Comparison of ENCODE assay signal across 23 mouse cellular contexts in the genomic region with DNA sequence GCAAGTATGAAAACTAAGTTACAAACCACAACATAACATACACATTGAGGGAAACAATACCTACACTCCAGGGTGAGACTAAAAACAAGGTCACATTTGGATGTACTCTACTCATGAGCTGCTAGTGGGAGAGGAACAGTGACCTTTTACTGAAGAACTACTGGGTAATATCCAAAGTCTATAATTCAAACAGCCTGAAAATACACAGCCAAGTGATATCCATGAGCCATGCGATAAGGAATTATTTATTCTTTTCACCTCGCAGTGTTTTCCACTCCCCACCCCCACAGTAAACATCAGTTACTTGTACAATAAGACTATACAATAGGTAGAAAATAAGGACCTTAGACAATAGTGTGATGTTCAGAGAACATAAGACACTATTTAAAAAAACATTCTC. TPM values are rescaled to one million over a fixed set of nuclear protein-coding genes. Genes with fewer than 3 reads are reported as not detected.
DNase-seq lines count a peak whose midpoint lies in the region; ATAC-seq and TF ChIP-seq lines count a peak whose summit lies in the region.
"Had no signal": no experiment of that assay in that cellular context is flagged by ENCODE, and none has a peak within 500 bp of the region (broad histone marks: within the 10 kb centered on the region; RNA-seq: fewer than 3 reads in every experiment).

No protein-coding gene starts in this region.

- no peaks in the 10 kb centered on the region for H3K27me3 ChIP-seq in heart, embryonic 13.5 days (replicated peaks)
- no peaks in the 10 kb centered on the region for H3K27me3 ChIP-seq in heart, postnatal 0 days (ENCODE audit: control insufficient read depth, insufficient read depth, low read length)
- H3K27me3 ChIP-seq in ES-Bruce4 (ENCODE audit: control insufficient read depth, insufficient read depth, low read length, poor library complexity, severe bottlenecking), result no peaks in the 10 kb centered on the region
- H3K27me3 ChIP-seq: embryonic facial prominence, embryonic 13.5 days; forebrain, embryonic 13.5 days; hindbrain, embryonic 15.5 days; Patski had no signal

- WGBS in heart, embryonic 13.5 days, result 66% methylated on average over 2 of the region's 2 CpGs
- 48% methylated on average over 2 of the region's 2 CpGs for WGBS in heart, postnatal 0 days

- TF ChIP-seq POLR2A in ES-Bruce4 (IDR thresholded peaks at IDR 0.05; ENCODE audit: insufficient read depth, low read length), result no peak

- TF ChIP-seq EP300 in heart, postnatal 0 days (IDR thresholded peaks at IDR 0.05; ENCODE audit: low read depth), result no peak
- no peak for TF ChIP-seq EP300 in ES-Bruce4 (IDR thresholded peaks at IDR 0.05; ENCODE audit: insufficient read depth, low read depth, low read length)

- no peak for TF ChIP-seq CTCF in gastrocnemius, adult 2 months (IDR thresholded peaks at IDR 0.05)
- TF ChIP-seq CTCF in heart, postnatal 0 days (IDR thresholded peaks at IDR 0.05; ENCODE audit: low read depth), result no peak
- no peak for TF ChIP-seq CTCF in ES-Bruce4 (IDR thresholded peaks at IDR 0.05; ENCODE audit: low read depth, low read length)

- peaks cover 43% of the 10 kb centered on the region for H3K36me3 ChIP-seq in heart, embryonic 13.5 days
- peaks cover 4% of the 10 kb centered on the region; the same call in 1 of the 2 replicates for H3K36me3 ChIP-seq in heart, postnatal 0 days (replicated peaks; ENCODE audit: control insufficient read depth, insufficient read depth, low read length)
- peaks cover 24% of the 10 kb centered on the region for H3K36me3 ChIP-seq in ES-Bruce4 (ENCODE audit: control insufficient read depth, insufficient read depth, low read length, poor library complexity, severe bottlenecking)
- H3K36me3 ChIP-seq: hindbrain, embryonic 15.5 days had no signal

- intact Hi-C loops in gastrocnemius, adult 2 months (cut with DNase I), result no loop called here
- intact Hi-C loops in heart, postnatal 36 days (cut with DNase I), result no loop called here

- no peak for DNase-seq in gastrocnemius, adult 2 months
- no peak for DNase-seq in gastrocnemius, adult 18-20 months (ENCODE audit: low spot score)
- no peak for DNase-seq in heart, postnatal 36 days
- no peak for DNase-seq in heart, postnatal 0 days (ENCODE audit: low spot score)
- DNase-seq in heart, adult 9 months (ENCODE audit: low spot score in 2 of 2), result no peak
- DNase-seq: adrenal gland, postnatal 14 days; B cell, adult 2 months; cerebellum, adult 11-12 months; cerebellum, adult 9-10 months; cerebellum, postnatal 25 days; forebrain, postnatal 0 days; gastrocnemius, postnatal 36 days; kidney, adult 9 months had no signal

- peak overlapping the region; percentile 52; the same call in 1 of the 2 replicates for H3K9ac ChIP-seq in heart, embryonic 13.5 days
- H3K9ac ChIP-seq in heart, postnatal 0 days (replicated peaks; ENCODE audit: low read depth, low read length), result no peak overlapping the region
- no peak overlapping the region for H3K9ac ChIP-seq in ES-Bruce4 (ENCODE audit: low read depth, poor library complexity, severe bottlenecking)
- H3K9ac ChIP-seq: embryonic facial prominence, embryonic 13.5 days; forebrain, embryonic 13.5 days; forebrain, postnatal 0 days; hindbrain, embryonic 15.5 days had no signal

- ATAC-seq in heart, embryonic 13.5 days (ENCODE audit: extremely low read depth, insufficient number of reproducible peaks, low FRiP score, low TSS enrichment), result no peak
- no peak for ATAC-seq in heart, postnatal 0 days (ENCODE audit: insufficient read depth, low read depth)
- ATAC-seq: activated CD4-positive, CD25-positive, alpha-beta regulatory T cell, adult 4 months; CD4-positive, CD25-positive, alpha-beta regulatory T cell, adult 4 months; forebrain, embryonic 13.5 days; forebrain, postnatal 0 days; intestine, embryonic 16.5 days had no signal

- H3K4me3 ChIP-seq in gastrocnemius, adult 2 months, result peak overlapping the region; percentile 47
- no peak overlapping the region for H3K4me3 ChIP-seq in heart, embryonic 13.5 days
- no peak overlapping the region for H3K4me3 ChIP-seq in heart, postnatal 0 days (ENCODE audit: low read depth, low read length)
- H3K4me3 ChIP-seq in ES-Bruce4 (ENCODE audit: low read depth, low read length), result no peak overlapping the region
- H3K4me3 ChIP-seq: embryonic facial prominence, embryonic 13.5 days; forebrain, embryonic 13.5 days; hindbrain, embryonic 15.5 days had no signal

- peak overlapping the region; percentile 91 for H3K27ac ChIP-seq in gastrocnemius, adult 2 months
- H3K27ac ChIP-seq in heart, embryonic 13.5 days (replicated peaks), result peak overlapping the region; percentile 93
- H3K27ac ChIP-seq in heart, postnatal 0 days (ENCODE audit: low read depth), result peak overlapping the region; percentile 82
- 0 out of 2 replicates have a peak overlapping the region, but pooled peaks have one; percentile 41 for H3K27ac ChIP-seq in ES-Bruce4 (ENCODE audit: insufficient read depth, low read length)
- H3K27ac ChIP-seq: embryonic facial prominence, embryonic 13.5 days; forebrain, embryonic 13.5 days; hindbrain, embryonic 15.5 days had no signal

- peaks cover 96% of the 10 kb centered on the region for H3K4me1 ChIP-seq in heart, embryonic 13.5 days
- peaks cover 57% of the 10 kb centered on the region for H3K4me1 ChIP-seq in heart, postnatal 0 days (ENCODE audit: control insufficient read depth, insufficient read depth)
- peaks cover 5% of the 10 kb centered on the region for H3K4me1 ChIP-seq in ES-Bruce4 (ENCODE audit: control insufficient read depth, insufficient read depth, low read length)
- H3K4me1 ChIP-seq: forebrain, embryonic 13.5 days; hindbrain, embryonic 15.5 days had no signal

- H3K9me3 ChIP-seq in heart, embryonic 13.5 days, result no peaks in the 10 kb centered on the region
- H3K9me3 ChIP-seq in heart, postnatal 0 days (replicated peaks; ENCODE audit: control insufficient read depth, low read length), result no peaks in the 10 kb centered on the region
- no peaks in the 10 kb centered on the region for H3K9me3 ChIP-seq in ES-Bruce4 (replicated peaks; ENCODE audit: control insufficient read depth, insufficient read depth, low read length, poor library complexity, severe bottlenecking)
- H3K9me3 ChIP-seq: embryonic facial prominence, embryonic 13.5 days; forebrain, embryonic 13.5 days; hindbrain, embryonic 15.5 days had no signal

- peak overlapping the region; percentile 57 for H3K4me2 ChIP-seq in heart, embryonic 13.5 days
- peak overlapping the region; percentile 47; the same call in 1 of the 2 replicates for H3K4me2 ChIP-seq in heart, postnatal 0 days (ENCODE audit: low read depth, low read length)
- H3K4me2 ChIP-seq: embryonic facial prominence, embryonic 13.5 days; forebrain, embryonic 13.5 days; hindbrain, embryonic 15.5 days had no signal

RNA-seq across cellular contexts. Expression of a gene that starts 24.2 kb away (rescaled TPM):
- 10 to 100 TPM; 33.6 to 51.3 TPM for total RNA-seq in gastrocnemius, adult 2 months (2021)
- 10 to 100 TPM; 36.9 to 40.5 TPM for total RNA-seq in gastrocnemius, adult 18-20 months (2021)
- polyA plus RNA-seq in heart, embryonic 13.5 days (2015; fragmentation: Nextera tagmentation; extraction: Ambion mirVana), result 24.2 and 24.5 TPM in 2 replicates
- total RNA-seq in heart, postnatal 36 days (2021), result 10 to 100 TPM; 63.1 to 64.9 TPM
- total RNA-seq in heart, postnatal 0 days (2014; rRNA removed; ENCODE audit: low replicate concordance), result 50.6 and 64.9 TPM in 2 replicates
- polyA plus RNA-seq in heart, postnatal 0 days (2015; fragmentation: Nextera tagmentation; extraction: Ambion mirVana), result 12.8 and 12.9 TPM in 2 replicates
- polyA plus RNA-seq in ES-Bruce4 (2011; ENCODE audit: insufficient read depth, insufficient read length, low read depth, missing spikeins), result 131 and 135 TPM in 2 replicates
- total RNA-seq: MEL had no signal
- polyA plus RNA-seq: activated CD4-positive, CD25-positive, alpha-beta regulatory T cell, adult 4 months; CD4-positive, CD25-positive, alpha-beta regulatory T cell, adult 4 months had no signal

Comparison
In these comparisons a context has a peak if more than half of its experiments do, and no peak if none do; other contexts are left out.
1. H3K27ac ChIP-seq: peak in every context shown above with its lines; median percentile 93 in heart, embryonic 13.5 days; 91 in gastrocnemius, adult 2 months; 82 in heart, postnatal 0 days; 41 in ES-Bruce4.